Mouse (Mus musculus) myocyte (in vitro differentiated cells): ENCODE measurements around the gene Lysmd4.

Experiments used
- E2F4 ChIP-seq: IDR thresholded peaks from one replicate; pipeline ENCODE4 v1.6.1; 2011; ENCODE audit warnings: mild to moderate bottlenecking, control low read depth, moderate library complexity; ENCODE audit not compliant: insufficient read depth
- MAX ChIP-seq: IDR thresholded peaks from one replicate; pipeline ENCODE4 v1.6.1; 2011; ENCODE audit warnings: low read depth, mild to moderate bottlenecking, control low read depth
- MYOD1 ChIP-seq, 3 experiments: IDR thresholded peaks; one replicate each; pipeline ENCODE4 v1.6.1; 2011; ENCODE audit warnings: control low read depth in 2 of 3, low read depth in 2 of 3, mild to moderate bottlenecking in 2 of 3, moderate library complexity in 1 of 3; ENCODE audit not compliant: insufficient read length in 2 of 3, control insufficient read depth in 1 of 3
- MYOG ChIP-seq, 3 experiments: IDR thresholded peaks; one replicate each; pipeline ENCODE4 v1.6.1; 2011; ENCODE audit warnings: control low read depth in 2 of 3, low read depth in 2 of 3, mild to moderate bottlenecking in 2 of 3; ENCODE audit not compliant: insufficient read length in 2 of 3, control insufficient read depth in 1 of 3, insufficient read depth in 1 of 3
- POLR2A ChIP-seq: IDR thresholded peaks from one replicate; pipeline ENCODE4 v1.6.1; 2011; ENCODE audit warnings: low read depth, mild to moderate bottlenecking, control low read depth, moderate library complexity; ENCODE audit not compliant: insufficient read length
- SRF ChIP-seq: IDR thresholded peaks from one replicate; pipeline ENCODE4 v1.6.1; 2011; ENCODE audit warnings: low read depth; ENCODE audit not compliant: control insufficient read depth, insufficient read length
- TCF12 ChIP-seq: IDR thresholded peaks from one replicate; pipeline ENCODE4 v1.6.1; 2011; ENCODE audit warnings: mild to moderate bottlenecking, control low read depth; ENCODE audit not compliant: poor library complexity, insufficient read depth, severe bottlenecking
- USF1 ChIP-seq: IDR thresholded peaks from one replicate; pipeline ENCODE4 v1.6.1; 2011; ENCODE audit warnings: low read depth, mild to moderate bottlenecking, control low read depth, moderate library complexity

GRCm38 (mm10) chr7:67208317-67208716, 14.0 kb upstream of the Lysmd4 start:
- TF ChIP-seq USF1 = no peak
- no peak for TF ChIP-seq POLR2A
- no peak for TF ChIP-seq E2F4
- no peak for TF ChIP-seq MAX
- TF ChIP-seq TCF12 = no peak
- no peak for TF ChIP-seq SRF
- TF ChIP-seq MYOD1 (IDR thresholded peaks at IDR 0.05; ENCODE audit: control insufficient read depth in 1 of 3, insufficient read length in 2 of 3, low read depth in 2 of 3) = no peak
- TF ChIP-seq MYOG (IDR thresholded peaks at IDR 0.05; ENCODE audit: control insufficient read depth in 1 of 3, insufficient read depth in 1 of 3, insufficient read length in 2 of 3, low read depth in 2 of 3) = no peak
